Mouse (Mus musculus) embryonic facial prominence, embryonic 12.5 days (tissue): ENCODE data around the gene Rundc3a. TPM values are rescaled to one million over a fixed set of nuclear protein-coding genes. Genes with fewer than 3 reads are reported as not detected.
A peak's percentile ranks its signal among the peaks of the same experiment; 100 is the strongest.
"Not testable (repeated sequence)": the region's sequence is repeated elsewhere in the genome, so short reads cannot be mapped to it uniquely, and the experiment has no call there.

Source experiments
- ATAC-seq: fragments of 200-750 bp; cut with Nextera tagmentation; 2 replicates; pipeline ENCODE4 v1.8.0; 2017; ENCODE audit not compliant: insufficient number of reproducible peaks, insufficient read depth, low FRiP score, low TSS enrichment
- H3K27ac ChIP-seq: fragments of 300-500 bp; sonication (generic); 2 replicates; pipeline ENCODE4 v1.5.1; 2016; ENCODE audit warnings: mild to moderate bottlenecking
- H3K27me3 ChIP-seq: fragments of 300-500 bp; sonication (generic); 2 replicates; pipeline ENCODE4 v1.6.1; 2016; ENCODE audit warnings: mild to moderate bottlenecking, moderate library complexity
- H3K36me3 ChIP-seq: fragments of 300-500 bp; sonication (generic); 2 replicates; pipeline ENCODE4 v1.6.1; 2016; ENCODE audit warnings: mild to moderate bottlenecking
- H3K4me1 ChIP-seq: fragments of 300-500 bp; sonication (generic); 2 replicates; pipeline ENCODE4 v1.6.1; 2016
- H3K4me2 ChIP-seq: fragments of 300-500 bp; sonication (generic); replicated peaks from 2 replicates; pipeline ENCODE4 v1.6.1; 2016; ENCODE audit warnings: mild to moderate bottlenecking, moderate library complexity
- H3K4me3 ChIP-seq: fragments of 300-500 bp; sonication (generic); 2 replicates; pipeline ENCODE4 v1.5.1; 2016; ENCODE audit warnings: mild to moderate bottlenecking
- H3K9ac ChIP-seq: fragments of 300-500 bp; sonication (generic); 2 replicates; pipeline ENCODE4 v1.6.1; 2016; ENCODE audit warnings: mild to moderate bottlenecking, moderate library complexity
- H3K9me3 ChIP-seq: fragments of 300-500 bp; sonication (generic); 2 replicates; pipeline ENCODE4 v1.6.1; 2016; ENCODE audit warnings: mild to moderate bottlenecking, moderate library complexity
- WGBS: fragments of 180-500 bp; shearing (Covaris S2); methylation state at CpG from one replicate; pipeline ENCODE4 v1.1.7; 2016; 5-methylcytosine and 5-hydroxymethylcytosine counted together
- polyA plus RNA-seq: library from polyadenylated mRNA; unstranded; fragments of >200 nt; fragmentation: Nextera tagmentation; extraction: Ambion mirVana; gene quantifications from 2 replicates; pipeline ENCODE4 v1.2.1, GENCODE M21; 2016

The Rundc3a gene
- polyA plus RNA-seq, 1 experiment from 2014 or later = 15.9 TPM

DNA sequence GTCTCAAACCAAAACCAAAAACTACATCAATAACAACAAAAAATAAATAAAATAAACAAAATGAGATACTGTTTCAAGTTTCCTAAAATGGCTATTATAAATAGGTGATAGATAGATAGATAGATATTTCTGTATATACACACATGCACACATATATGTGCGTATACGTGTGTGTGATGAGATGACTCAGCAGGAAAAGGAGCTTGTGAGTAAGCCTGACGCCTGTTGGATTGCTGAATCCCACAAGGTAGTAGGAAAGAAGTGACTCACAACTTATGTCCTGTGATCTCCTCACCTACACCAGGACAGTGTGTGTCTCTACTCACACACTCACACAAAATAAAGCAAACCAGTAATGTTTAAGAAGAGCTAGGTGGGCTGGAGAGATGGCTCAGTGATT, 10.4 kb upstream of the Rundc3a start:
- Histone ChIP-seq H3K9me3 (no peaks in the 10 kb centered on the region), H3K9ac (no peak overlapping the region), H3K27ac (no peak overlapping the region), H3K4me3 (no peak overlapping the region), H3K27me3 (no peaks in the 10 kb centered on the region), H3K4me2 (no peak overlapping the region), H3K4me1 (no peaks in the 10 kb centered on the region), H3K36me3 (no peaks in the 10 kb centered on the region)
- WGBS = 78% methylated on average over 3 of the region's 3 CpGs
- no peak for ATAC-seq

DNA sequence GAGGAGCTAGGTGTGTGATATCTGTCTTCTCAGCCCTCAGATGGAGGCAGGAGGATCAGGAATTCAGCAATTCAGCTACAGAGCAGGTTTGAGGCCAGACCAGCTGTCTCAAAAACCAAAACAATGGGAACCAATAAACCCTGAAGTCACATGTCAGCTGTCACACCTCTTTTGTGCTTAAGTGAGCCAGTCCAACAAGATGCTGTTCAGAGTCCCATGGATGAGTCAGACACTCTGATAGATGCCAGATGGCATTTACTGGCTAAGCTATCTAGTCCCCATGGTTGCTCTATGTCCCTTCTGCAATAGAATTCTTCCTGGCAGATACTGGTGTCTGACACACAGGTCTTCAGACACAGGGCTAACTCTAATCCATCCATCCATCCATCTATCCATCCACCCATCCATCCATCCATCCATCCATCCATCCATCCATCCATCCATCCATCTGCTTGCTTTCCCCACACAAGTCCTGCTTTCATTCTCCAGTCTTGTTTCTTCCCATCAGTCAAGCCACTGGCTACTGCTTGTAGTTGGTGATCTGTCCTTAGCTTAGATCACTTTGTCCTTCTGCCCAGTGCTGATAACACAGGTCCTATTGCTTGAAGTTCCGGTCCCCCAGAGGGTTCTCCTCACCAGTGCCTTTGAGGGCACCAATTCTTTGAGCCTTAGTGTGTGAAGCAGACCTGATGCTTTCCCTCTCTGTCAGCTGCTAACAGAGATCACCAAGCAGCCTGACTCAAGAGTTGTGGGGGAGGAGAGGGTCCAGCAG, 9.7 kb upstream of the Rundc3a start:
- Histone ChIP-seq H3K9me3 (no peaks in the 10 kb centered on the region), H3K27me3 (no peaks in the 10 kb centered on the region), H3K4me1 (no peaks in the 10 kb centered on the region), H3K9ac (no peak overlapping the region), H3K36me3 (no peaks in the 10 kb centered on the region), H3K4me2 (no peak overlapping the region), H3K27ac (no peak overlapping the region), H3K4me3 (no peak overlapping the region)
- 87% methylated on average over 1 of the region's 1 CpGs for WGBS
- no peak for ATAC-seq

DNA sequence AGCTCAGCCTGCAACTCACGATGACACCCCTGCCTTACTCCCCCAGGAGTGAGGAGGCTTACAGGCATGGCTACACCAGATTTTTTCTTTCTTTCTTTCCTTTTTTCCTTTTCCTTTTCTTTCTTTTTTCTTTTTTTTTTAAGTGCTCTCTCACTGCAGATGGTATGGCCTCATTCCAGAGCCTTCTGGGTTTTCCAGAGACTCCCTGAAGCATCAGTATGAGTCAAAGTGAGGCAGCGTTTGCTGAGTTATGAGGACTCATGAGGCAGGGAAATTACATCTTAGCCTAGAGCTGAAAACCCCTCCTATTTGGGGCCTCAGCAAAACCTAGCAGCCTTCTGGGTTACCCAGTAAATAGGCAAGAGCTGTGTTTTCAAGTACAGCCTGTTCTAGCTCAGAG, 8.8 kb upstream of the Rundc3a start:
- no peak overlapping the region for H3K9ac ChIP-seq
- H3K27me3 ChIP-seq = no peaks in the 10 kb centered on the region
- H3K27ac ChIP-seq = no peak overlapping the region
- H3K9me3 ChIP-seq = no peaks in the 10 kb centered on the region
- no peak overlapping the region for H3K4me3 ChIP-seq
- no peaks in the 10 kb centered on the region for H3K4me1 ChIP-seq
- WGBS = 71% methylated on average over 2 of the region's 2 CpGs
- H3K36me3 ChIP-seq = no peaks in the 10 kb centered on the region
- H3K4me2 ChIP-seq = no peak overlapping the region
- ATAC-seq = no peak

DNA sequence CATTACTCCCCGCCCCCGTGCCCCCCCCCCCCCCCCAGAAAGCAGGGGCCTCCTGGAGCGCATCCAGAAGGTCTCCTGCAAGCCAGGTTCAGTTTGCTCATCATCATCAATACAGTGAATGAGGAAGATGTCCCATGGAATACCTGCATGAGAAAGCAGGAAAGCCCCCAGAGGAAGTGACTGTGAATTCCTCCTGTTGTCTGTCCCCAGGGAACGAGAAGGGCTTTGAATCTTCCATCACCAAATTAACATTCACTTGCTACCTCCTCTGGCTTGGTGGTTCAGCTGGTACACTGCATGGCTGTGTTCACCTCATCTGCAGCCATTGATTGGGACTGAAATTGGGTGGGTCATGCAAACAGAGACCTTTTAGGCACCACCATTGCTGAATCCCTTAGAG, 8.1 kb upstream of the Rundc3a start:
- no peaks in the 10 kb centered on the region for H3K36me3 ChIP-seq
- H3K4me2 ChIP-seq = no peak overlapping the region
- no peak overlapping the region for H3K4me3 ChIP-seq
- 51% methylated on average over 4 of the region's 4 CpGs for WGBS
- no peak overlapping the region for H3K9ac ChIP-seq
- no peak for ATAC-seq
- no peaks in the 10 kb centered on the region for H3K9me3 ChIP-seq
- no peaks in the 10 kb centered on the region for H3K4me1 ChIP-seq
- H3K27ac ChIP-seq = no peak overlapping the region
- H3K27me3 ChIP-seq = no peaks in the 10 kb centered on the region

DNA sequence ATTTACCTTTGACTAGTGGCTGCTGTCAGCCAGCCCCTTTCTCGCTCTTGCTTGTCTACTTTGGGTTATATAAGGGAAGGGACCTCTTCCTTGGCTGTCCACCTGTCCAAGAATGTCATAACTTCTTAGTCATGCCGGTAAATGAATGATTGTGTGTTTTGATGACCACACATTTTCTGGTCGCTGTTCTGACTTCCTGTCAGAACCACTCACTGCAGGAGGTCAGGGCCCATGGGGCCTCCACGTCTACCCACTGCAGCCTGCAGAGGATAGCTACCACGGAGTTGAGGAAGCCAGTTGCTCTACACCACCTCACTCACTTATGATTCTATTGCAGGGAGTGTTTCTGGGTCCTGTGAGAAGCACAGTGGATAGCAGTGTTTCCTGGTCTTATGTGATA, 7.1 kb upstream of the Rundc3a start:
- WGBS = 60% methylated on average over 5 of the region's 5 CpGs
- Histone ChIP-seq H3K4me3 (no peak overlapping the region), H3K4me1 (no peaks in the 10 kb centered on the region), H3K9ac (no peak overlapping the region), H3K4me2 (no peak overlapping the region), H3K36me3 (no peaks in the 10 kb centered on the region), H3K27ac (no peak overlapping the region), H3K27me3 (no peaks in the 10 kb centered on the region), H3K9me3 (no peaks in the 10 kb centered on the region)
- no peak for ATAC-seq

DNA sequence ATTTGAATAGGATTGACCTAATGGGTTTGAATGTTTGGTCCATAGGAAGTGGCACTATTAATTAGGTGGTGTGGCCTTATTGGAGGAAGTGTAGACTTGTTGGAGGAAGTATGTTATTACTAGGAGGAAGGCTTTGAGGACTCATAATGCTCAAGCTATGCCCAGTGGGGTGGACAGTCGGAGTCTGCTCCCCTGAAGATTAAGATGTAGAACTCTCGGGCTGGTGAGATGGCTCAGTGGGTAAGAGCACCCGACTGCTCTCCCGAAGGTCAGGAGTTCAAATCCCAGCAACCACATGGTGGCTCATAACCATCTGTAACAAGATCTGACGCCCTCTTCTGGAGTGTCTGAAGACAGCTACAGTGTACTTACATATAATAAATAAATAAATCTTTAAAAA, 3.8 kb upstream of the Rundc3a start:
- not testable (repeated sequence) for H3K4me2 ChIP-seq, H3K27ac ChIP-seq, H3K36me3 ChIP-seq, H3K9me3 ChIP-seq, ATAC-seq, H3K9ac ChIP-seq, H3K4me3 ChIP-seq, H3K27me3 ChIP-seq
- 84% methylated on average over 4 of the region's 5 CpGs for WGBS
- H3K4me1 ChIP-seq = peaks cover 18% of the 10 kb centered on the region

DNA sequence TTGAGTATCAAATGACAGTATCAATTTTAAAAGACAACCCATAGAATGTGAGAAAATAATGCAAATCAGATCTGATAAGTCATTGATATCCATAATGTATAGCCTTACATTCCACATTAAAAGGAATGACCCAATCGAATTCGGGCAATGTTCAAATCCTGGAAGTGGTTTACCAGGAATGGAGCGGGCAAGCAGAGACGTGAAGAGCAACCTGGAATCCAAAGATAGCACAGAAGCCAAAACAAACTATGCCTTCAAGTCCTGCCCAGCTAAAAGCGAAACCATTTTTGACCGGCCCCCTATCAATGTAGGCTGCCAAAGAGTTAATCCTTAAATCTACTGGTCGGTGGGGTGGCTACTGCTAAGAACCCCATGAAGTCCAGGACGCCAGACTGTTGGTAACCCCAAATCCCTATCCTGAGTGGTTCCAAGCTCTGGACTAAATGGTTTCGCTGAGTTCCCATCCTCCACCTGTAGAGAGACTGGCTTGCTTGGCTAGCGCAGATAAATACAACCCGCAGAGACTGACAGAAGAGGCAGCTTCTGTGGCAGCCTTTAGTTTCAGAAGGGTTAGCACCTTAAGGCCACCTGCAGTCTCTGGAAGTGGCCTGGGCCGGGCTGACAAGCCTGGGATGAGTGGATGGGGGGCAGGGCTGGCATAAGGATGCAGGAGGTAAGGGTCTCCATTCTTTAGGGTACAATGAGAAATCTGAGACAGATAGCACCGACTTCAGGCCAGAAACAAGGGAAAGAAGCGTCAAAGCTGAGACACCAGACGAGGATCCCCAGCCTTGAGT, 564 bp upstream of the Rundc3a start:
- H3K27me3 ChIP-seq = peaks cover 28% of the 10 kb centered on the region
- ATAC-seq = 0 out of 2 replicates have a peak, but pooled peaks have one; percentile 18
- peak overlapping the region; percentile 43 for H3K4me3 ChIP-seq
- 23% methylated on average over 13 of the region's 15 CpGs for WGBS
- H3K4me2 ChIP-seq = peak overlapping the region; percentile 87
- H3K4me1 ChIP-seq = peaks cover 24% of the 10 kb centered on the region
- peak overlapping the region; percentile 57; the same call in 1 of the 2 replicates for H3K27ac ChIP-seq
- H3K9me3 ChIP-seq = no peaks in the 10 kb centered on the region
- H3K9ac ChIP-seq = peak overlapping the region; percentile 20; the same call in 1 of the 2 replicates
- no peaks in the 10 kb centered on the region for H3K36me3 ChIP-seq

DNA sequence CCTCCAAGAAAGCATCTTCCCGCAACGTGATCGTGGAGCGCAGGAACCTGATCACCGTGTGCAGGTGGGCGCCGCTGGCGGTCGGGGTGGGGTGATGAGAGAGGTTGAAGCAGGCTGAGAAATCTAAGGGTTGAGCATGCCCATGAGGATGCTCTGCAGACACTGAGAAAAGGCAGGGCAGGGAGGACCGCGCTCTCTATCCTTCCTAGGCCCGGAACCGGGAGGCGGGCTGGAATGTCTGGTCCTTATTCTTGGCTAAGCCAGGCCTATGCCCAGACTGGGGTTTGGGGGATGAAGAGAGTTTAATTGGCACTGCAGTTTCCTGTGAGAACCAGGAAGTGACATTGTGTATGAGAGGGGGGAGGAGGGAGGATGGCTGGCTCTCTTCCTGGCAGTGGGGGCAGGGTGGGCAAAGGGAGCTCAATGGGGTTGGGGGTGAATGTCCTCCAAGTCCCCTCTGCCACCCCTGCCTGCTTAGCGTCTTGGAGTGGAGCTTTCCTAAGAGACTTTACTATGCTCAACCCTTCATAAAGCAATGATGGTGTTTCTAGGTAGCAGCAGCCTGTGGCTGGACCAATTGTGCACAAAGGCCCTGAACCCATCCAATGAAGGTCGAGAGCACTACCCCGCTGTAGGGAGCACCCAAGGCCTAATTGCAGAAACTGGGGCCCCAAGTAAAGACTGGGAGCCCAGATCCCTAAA, 667 bp downstream of the Rundc3a start:
- Histone ChIP-seq H3K4me1 (peaks cover 24% of the 10 kb centered on the region), H3K27ac (no peak overlapping the region; the same call in 1 of the 2 replicates), H3K27me3 (peaks cover 38% of the 10 kb centered on the region)

DNA sequence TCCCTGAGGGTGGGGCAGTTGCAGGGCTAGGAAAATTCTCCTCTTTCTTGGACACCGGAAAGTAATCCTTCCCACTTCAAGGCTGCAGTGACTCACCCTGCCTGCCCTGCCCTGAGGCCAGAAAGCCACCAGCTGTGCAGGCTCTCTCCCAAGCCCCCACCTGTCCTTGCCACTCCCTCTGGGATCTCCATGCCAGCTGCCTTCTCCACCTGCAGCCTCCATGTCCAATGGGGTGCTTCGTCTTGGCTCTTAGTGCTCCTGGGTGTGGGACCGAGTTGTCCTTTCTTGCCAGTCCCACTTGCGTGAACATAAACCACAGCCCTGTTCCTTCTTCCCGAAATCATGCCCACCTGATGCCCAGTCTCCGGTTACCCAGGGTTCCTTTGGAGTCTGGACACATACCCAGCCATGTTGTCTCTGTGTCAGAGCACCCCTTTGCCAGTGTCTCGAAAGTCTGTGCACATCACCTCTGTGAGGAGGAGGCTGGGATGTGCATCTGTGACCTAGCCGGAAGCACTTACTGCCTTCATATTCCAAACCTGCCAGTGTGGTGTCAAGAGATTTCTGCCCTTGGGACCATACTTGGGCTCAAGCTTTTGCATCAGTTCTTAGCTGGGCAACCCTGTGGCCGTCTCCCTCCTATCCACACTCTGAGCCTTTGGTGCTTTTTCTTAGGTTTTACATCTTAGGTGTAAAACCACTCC, 1.4 kb downstream of the Rundc3a start:
- H3K4me1 ChIP-seq = peaks cover 27% of the 10 kb centered on the region
- H3K27ac ChIP-seq = no peak overlapping the region
- H3K36me3 ChIP-seq = no peaks in the 10 kb centered on the region
- peak overlapping the region; percentile 87 for H3K4me2 ChIP-seq
- 70% methylated on average over 9 of the region's 9 CpGs for WGBS
- no peak for ATAC-seq
- H3K27me3 ChIP-seq = peaks cover 45% of the 10 kb centered on the region
- no peaks in the 10 kb centered on the region for H3K9me3 ChIP-seq
- no peak overlapping the region for H3K9ac ChIP-seq
- peak overlapping the region; percentile 43; the same call in 1 of the 2 replicates for H3K4me3 ChIP-seq

More for the DNA sequence above, 667 bp downstream of the Rundc3a start:
- peak overlapping the region; percentile 87 for H3K4me2 ChIP-seq
- no peaks in the 10 kb centered on the region for H3K36me3 ChIP-seq
- 7% methylated on average over 17 of the region's 17 CpGs for WGBS
- peak overlapping the region; percentile 34 for H3K9ac ChIP-seq
- peak overlapping the region; percentile 43 for H3K4me3 ChIP-seq
- peak; percentile 63; the same call in 1 of the 2 replicates for ATAC-seq
- no peaks in the 10 kb centered on the region for H3K9me3 ChIP-seq

DNA sequence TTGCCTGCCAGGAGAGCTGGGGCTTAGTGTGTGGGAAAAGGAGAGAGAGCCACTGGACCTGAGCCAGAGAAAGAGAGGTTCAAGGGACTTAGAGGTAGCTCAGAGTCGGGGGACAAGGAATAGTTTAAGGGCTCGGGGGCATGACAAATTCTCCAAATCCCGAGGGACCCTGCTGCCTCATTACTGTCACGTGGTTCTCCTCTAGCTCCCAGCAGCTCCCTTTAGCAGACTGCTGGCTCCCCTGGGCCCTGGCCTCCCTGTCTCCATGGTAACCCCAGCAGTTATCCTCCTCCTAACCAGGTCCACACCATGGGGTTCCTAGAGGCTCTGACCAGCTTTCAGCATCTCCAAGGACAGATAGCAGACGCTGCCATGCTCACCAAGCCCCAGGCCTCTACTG, 2.0 kb downstream of the Rundc3a start:
- Histone ChIP-seq H3K4me1 (peaks cover 34% of the 10 kb centered on the region), H3K36me3 (no peaks in the 10 kb centered on the region), H3K9ac (no peak overlapping the region), H3K9me3 (no peaks in the 10 kb centered on the region), H3K4me3 (no peak overlapping the region), H3K27ac (no peak overlapping the region), H3K27me3 (peaks cover 52% of the 10 kb centered on the region), H3K4me2 (0 out of 2 replicates have a peak overlapping the region, but pooled peaks have one; percentile 87)
- WGBS = 2% methylated on average over 5 of the region's 5 CpGs
- no peak for ATAC-seq

DNA sequence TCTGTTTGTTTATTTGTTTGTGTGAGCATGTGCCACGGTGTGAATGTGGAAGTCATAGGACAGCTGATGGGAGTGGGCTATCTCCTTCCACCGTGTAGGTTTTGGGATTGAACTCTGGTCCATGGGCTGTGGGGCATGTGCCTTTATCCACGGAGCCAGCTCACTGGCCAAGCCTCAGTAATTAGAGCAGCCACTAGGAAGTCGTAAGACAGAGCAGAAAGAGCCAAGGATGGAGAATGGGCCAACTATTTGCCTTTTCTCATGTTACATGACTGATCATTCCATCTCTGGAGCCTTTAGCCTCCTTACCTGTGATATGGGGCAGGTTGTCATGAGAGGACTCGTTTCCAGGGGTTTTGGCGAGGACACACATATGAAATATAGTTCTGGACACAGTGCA, 3.1 kb downstream of the Rundc3a start:
- Histone ChIP-seq H3K4me1 (peaks cover 38% of the 10 kb centered on the region), H3K4me2 (no peak overlapping the region), H3K4me3 (no peak overlapping the region), H3K27me3 (peaks cover 62% of the 10 kb centered on the region), H3K9ac (no peak overlapping the region), H3K36me3 (no peaks in the 10 kb centered on the region), H3K27ac (no peak overlapping the region), H3K9me3 (no peaks in the 10 kb centered on the region)
- WGBS = 57% methylated on average over 6 of the region's 6 CpGs
- no peak for ATAC-seq
